Mouse (Mus musculus): ENCODE results near the gene Atg5.
"Not testable (repeated sequence)": the region's sequence is repeated elsewhere in the genome, so short reads cannot be mapped to it uniquely, and the experiment has no call there.

Atg5 gene

DNA sequence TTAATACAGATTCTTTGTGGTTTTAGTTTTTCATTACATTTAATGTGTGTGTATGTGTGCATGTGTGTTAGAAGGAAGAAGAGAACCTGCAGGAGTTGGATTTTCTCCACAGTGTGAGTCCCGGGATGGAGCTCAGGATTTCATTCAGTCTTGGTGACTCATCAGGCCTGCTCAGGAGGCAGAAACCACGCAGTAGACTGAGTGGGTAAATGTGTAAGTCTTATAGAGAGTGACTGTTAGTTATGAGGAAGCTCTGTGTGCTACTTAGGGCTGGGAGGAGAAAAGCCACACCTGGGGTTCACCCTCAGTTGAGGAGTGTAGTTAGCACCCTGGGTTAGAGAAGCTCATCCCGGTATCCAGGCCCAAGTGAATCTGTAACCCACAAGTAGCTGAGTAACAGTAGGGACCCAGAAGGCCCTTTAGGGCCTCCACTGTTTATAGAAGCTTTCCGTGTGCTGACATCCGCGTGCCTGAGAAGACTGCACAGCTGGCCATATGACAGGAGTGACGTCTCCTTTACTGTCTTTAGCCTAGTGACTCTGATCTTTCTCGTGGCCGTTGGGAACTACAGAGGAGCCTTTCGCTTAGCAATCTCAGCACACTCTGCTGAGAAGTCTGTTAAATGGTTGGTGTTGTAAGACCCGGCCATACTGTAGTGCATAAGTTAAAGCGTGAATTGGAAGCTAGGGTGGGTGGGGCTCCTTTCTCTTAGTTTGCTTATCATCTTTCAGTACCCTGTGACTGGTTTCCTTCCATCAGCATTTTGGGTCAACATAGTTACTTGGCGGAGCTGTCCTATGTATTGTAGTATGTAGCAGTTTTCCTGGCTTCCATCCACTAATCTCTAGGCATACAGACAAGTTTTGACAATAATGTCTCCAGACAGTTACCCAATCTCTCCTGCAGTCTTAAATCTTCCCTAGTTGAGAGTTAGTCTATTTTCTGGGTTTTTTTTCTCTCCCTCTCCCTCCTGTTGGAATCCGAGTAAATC, 48.4 kb downstream of the Atg5 start:
- DNase-seq (ENCODE audit: low read depth): no peak

DNA sequence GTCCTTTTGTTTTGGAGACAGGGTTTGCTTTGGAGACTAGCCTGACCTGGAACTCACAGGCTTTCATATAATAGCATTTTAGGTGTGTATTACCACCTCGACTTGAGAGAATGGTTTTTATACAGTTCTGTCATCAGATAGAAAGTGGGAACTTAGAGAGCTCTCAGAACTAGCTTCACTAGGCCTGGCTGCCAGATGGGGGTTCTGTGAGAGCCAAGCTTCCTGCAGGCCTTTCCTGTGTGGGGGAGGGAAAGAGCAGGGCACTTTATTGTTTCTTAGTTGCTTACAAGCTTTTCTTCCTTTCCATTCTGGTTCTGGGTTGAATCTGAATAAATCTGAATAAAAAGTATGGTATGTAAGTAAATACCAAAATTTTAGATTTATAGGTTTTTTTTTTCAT, 54.0 kb downstream of the Atg5 start:
- no peak for DNase-seq (ENCODE audit: low read depth)

- DNase-seq (ENCODE audit: low read depth): no peak
Observed at GRCm38 (mm10) chr10:44323070-44323775, 55.1 kb downstream of the Atg5 start.

- no peak for DNase-seq (ENCODE audit: low read depth)
Observed at GRCm38 (mm10) chr10:44323836-44324235, 55.7 kb downstream of the Atg5 start.

- no peak for DNase-seq (ENCODE audit: low read depth)
Observed at GRCm38 (mm10) chr10:44325551-44326500, 57.7 kb downstream of the Atg5 start.

GRCm38 (mm10) chr10:44327057-44327456, 58.9 kb downstream of the Atg5 start:
- DNase-seq (ENCODE audit: low read depth): no peak

- no peak for DNase-seq (ENCODE audit: low read depth)
Observed at GRCm38 (mm10) chr10:44328347-44328746, 60.2 kb downstream of the Atg5 start.

- no peak for DNase-seq (ENCODE audit: low read depth)
Observed at GRCm38 (mm10) chr10:44330717-44331116, 62.6 kb downstream of the Atg5 start.

GRCm38 (mm10) chr10:44331469-44331868, 63.3 kb downstream of the Atg5 start:
- DNase-seq (ENCODE audit: low read depth): no peak

DNA sequence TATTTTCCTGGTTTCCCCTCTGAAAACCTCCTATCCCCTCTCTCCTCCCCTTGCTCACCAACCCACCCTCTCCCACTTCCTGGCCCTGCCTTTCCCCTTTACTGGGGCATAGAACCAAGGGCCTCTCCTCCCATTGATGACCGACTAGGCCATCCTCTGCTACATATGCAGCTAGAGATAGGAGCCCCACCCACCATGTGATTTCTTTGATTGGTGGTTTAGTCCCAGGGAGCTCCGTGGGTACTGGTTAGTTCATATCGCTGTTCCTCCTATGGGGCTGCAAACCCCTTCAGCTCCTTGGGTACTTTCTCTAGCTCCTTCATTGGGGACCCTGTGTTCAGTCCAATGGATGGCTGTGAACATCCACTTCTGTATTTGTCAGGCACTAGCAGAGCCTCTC, 64.5 kb downstream of the Atg5 start:
- DNase-seq (ENCODE audit: low read depth): not testable (repeated sequence)

DNA sequence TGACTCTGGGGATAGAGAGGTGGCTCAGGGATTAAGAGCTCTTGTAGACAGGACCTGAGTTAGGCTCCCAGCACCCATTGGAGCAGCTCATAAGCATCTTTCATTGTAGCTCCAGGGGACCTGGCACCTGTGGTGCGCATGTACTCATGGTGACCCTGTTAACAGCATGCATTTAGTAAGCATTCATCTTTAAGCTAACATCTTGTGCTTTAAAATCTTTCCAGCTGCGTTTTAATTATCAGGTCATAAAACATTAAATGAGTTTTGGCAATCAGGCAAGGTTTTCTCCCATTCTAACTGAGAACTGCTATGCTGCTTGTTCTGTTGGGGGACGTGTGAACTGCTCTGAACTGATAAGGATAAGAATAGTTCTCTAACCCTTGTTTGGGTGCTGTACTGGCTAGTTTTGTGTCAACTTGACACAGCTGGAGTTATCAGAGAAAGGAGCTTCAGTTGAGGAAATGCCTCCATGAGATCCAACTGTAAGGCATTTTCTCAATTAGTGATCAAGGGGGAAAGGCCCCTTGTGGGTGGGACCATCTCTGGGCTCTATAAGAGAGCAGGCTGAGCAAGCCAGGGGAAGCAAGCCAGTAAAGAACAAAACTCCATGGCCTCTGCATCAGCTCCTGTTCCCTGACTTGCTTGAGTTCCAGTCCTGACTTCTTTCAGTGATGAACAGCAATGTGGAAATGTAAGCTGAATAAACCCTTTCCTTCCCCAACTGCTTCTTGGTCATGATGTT, 68.7 kb downstream of the Atg5 start:
- not testable (repeated sequence) for DNase-seq (ENCODE audit: low read depth)

GRCm38 (mm10) chr10:44338571-44338970, 70.4 kb downstream of the Atg5 start:
- no peak for DNase-seq (ENCODE audit: low read depth)

- DNase-seq (ENCODE audit: low read depth): no peak
Observed at GRCm38 (mm10) chr10:44339326-44339725, 71.2 kb downstream of the Atg5 start.

- DNase-seq (ENCODE audit: low read depth): no peak
Observed at GRCm38 (mm10) chr10:44340928-44341327, 72.8 kb downstream of the Atg5 start.

GRCm38 (mm10) chr10:44341826-44342521, 73.8 kb downstream of the Atg5 start:
- no peak for DNase-seq (ENCODE audit: low read depth)

DNA sequence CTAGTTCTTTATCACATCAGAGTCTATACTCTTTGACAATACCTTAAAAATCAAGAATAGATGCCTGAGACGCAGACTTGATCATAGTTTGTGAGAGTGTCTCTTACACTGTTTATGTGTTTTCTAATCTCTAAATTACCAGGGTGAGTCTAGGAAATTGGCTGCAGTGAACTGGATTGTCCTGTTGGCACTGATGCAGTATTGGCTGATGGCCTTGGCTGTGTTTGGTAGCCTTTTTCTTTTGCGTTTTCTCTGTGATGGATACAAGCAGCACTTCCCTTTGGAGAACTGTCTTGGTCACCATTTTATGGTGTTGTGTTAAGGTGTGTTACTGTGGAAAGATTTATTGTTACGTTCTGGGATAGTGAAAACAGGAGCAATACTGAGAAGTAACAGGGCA, 75.2 kb downstream of the Atg5 start:
- DNase-seq (ENCODE audit: low read depth): no peak

DNA sequence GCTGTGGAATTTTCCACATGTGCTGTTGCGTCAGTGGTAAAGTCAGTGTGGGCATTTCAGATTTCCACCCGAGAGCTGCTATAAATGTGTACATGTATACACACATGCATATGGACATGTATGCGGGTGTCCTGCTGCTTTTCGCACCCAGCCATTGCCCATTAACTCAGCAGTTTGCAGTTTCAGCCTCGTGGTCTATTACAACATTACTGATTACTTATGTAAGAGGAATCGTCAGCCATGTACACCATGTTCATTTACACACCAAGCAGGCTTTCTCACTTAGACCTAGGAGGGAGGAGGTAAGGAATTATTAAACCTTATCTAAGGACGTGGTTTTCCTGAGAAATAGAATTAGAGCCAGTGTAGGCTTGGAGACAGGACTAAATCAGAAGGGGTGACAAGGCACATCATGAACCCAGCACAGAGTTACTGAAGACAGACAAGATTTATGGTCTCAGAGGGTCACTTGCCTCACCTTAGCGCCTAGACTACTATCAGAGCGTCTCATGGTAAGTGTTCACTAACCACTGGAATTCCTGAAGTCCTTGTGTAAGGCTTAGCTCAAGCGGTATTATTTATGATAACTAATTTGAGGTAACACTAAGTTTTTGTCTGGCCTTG, 79.5 kb downstream of the Atg5 start:
- no peak for DNase-seq (ENCODE audit: low read depth)

GRCm38 (mm10) chr10:44348474-44349415, 80.6 kb downstream of the Atg5 start:
- no peak for DNase-seq (ENCODE audit: low read depth)

- DNase-seq (ENCODE audit: low read depth): no peak
Observed at GRCm38 (mm10) chr10:44353467-44353866, 85.3 kb downstream of the Atg5 start.
